Mouse (Mus musculus) midbrain, embryonic 11.5 days (tissue): Measurements from ENCODE around the gene Trmt44. TPM values are rescaled to one million over a fixed set of nuclear protein-coding genes. Genes with fewer than 3 reads are reported as not detected.
"Not testable (repeated sequence)": the region's sequence is repeated elsewhere in the genome, so short reads cannot be mapped to it uniquely, and the experiment has no call there.

Experiments
- ATAC-seq: fragments of 200-750 bp; cut with Nextera tagmentation; 2 replicates; pipeline ENCODE4 v1.8.0; 2017; ENCODE audit warnings: moderate TSS enrichment, moderate library complexity; ENCODE audit not compliant: low FRiP score
- DNase-seq: peaks from one replicate; pipeline ENCODE4 v3.0.0; 2015; ENCODE audit warnings: low spot score; ENCODE audit errors: missing footprints
- H3K27ac ChIP-seq: fragments of 300-500 bp; sonication (generic); 2 replicates; pipeline ENCODE4 v1.5.1; 2014; ENCODE audit warnings: low read depth, low read length
- H3K27me3 ChIP-seq: fragments of 300-500 bp; sonication (generic); 2 replicates; pipeline ENCODE4 v1.6.1; 2014; ENCODE audit warnings: mild to moderate bottlenecking, low read length, moderate library complexity, mixed read lengths; ENCODE audit not compliant: control insufficient read depth, insufficient read depth
- H3K36me3 ChIP-seq: fragments of 300-500 bp; sonication (generic); 2 replicates; pipeline ENCODE4 v1.6.1; 2014; ENCODE audit warnings: mild to moderate bottlenecking, low read length, moderate library complexity, mixed read lengths; ENCODE audit not compliant: control insufficient read depth, insufficient read depth
- H3K4me1 ChIP-seq: fragments of 300-500 bp; sonication (generic); 2 replicates; pipeline ENCODE4 v1.6.1; 2014; ENCODE audit warnings: low read length; ENCODE audit not compliant: control insufficient read depth, insufficient read depth
- H3K4me2 ChIP-seq: fragments of 300-500 bp; sonication (generic); 2 replicates; pipeline ENCODE4 v1.6.1; 2014; ENCODE audit warnings: mild to moderate bottlenecking, moderate library complexity
- H3K4me3 ChIP-seq: fragments of 300-500 bp; sonication (generic); 2 replicates; pipeline ENCODE4 v1.5.1; 2014; ENCODE audit warnings: low read depth, low read length
- H3K9ac ChIP-seq: fragments of 300-500 bp; sonication (generic); 2 replicates; pipeline ENCODE4 v1.6.1; 2014; ENCODE audit warnings: low read length
- H3K9me3 ChIP-seq: fragments of 300-500 bp; sonication (generic); 2 replicates; pipeline ENCODE4 v1.6.1; 2016; ENCODE audit warnings: low read length; ENCODE audit not compliant: control insufficient read depth
- WGBS: fragments of 180-500 bp; shearing (Covaris S2); extraction: QIAGEN DNeasy Blood & Tissue Kit; methylation state at CpG from one replicate; pipeline ENCODE4 v1.1.7; 2014; 5-methylcytosine and 5-hydroxymethylcytosine counted together
- polyA plus RNA-seq: library from polyadenylated mRNA; unstranded; fragments of >200 nt; fragmentation: Nextera tagmentation; extraction: Ambion mirVana; gene quantifications from 2 replicates; pipeline ENCODE4 v1.2.1, GENCODE M21; 2014

The Trmt44 gene
- polyA plus RNA-seq, 1 experiment from 2014 or later, result 9.3 TPM

DNA sequence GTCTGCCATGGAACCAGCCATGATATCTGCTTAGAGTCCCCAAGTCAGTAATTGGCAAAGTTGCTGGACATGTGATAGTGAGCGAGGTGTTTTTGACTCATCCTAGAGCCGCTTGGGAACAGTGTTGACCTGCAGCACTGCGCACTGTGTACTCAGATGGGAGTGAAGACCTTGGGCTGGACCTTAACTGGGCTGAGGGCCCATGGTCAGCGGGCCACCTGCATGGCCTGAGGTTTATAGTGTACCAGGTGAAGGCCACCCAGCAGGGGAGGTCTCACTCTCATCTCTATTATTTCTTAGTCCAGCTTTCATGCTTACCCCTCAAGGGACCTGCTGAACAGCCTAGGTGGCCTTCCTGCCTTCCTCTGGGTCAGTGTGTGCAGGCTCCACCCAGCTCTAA, 19.9 kb upstream of the Trmt44 start:
- ATAC-seq (no peak), DNase-seq (no peak)
- Histone ChIP-seq H3K9ac (no peak overlapping the region), H3K4me2 (no peak overlapping the region), H3K27me3 (no peaks in the 10 kb centered on the region), H3K27ac (no peak overlapping the region), H3K36me3 (peaks cover 14% of the 10 kb centered on the region), H3K9me3 (0 out of 2 replicates have a peak, but pooled peaks cover 2% of the 10 kb centered on the region), H3K4me1 (no peaks in the 10 kb centered on the region), H3K4me3 (no peak overlapping the region)
- 87% methylated on average over 4 of the region's 4 CpGs for WGBS

DNA sequence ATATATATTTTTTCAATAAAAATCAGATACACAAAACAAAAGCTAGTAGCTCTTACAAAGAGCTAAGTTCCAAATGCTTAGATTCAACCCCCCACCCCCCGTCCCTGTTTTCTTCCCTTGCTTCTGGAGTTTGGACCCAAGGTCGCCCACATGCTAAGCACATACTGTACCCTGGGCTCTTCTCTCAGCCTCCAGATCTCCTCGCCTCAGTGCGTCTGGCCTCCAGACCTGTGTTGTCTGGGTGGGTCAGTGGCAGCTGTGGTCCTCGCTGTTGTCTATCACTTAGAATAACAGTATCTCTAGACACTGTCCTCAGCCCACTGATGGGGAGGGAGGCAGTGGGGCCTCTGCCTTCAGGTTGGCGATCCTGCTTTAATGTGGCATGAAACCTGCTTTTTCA, 18.4 kb upstream of the Trmt44 start:
- H3K36me3 ChIP-seq, result peaks cover 17% of the 10 kb centered on the region
- no peaks in the 10 kb centered on the region for H3K4me1 ChIP-seq
- H3K4me2 ChIP-seq, result no peak overlapping the region
- no peak overlapping the region for H3K9ac ChIP-seq
- 0 out of 2 replicates have a peak, but pooled peaks cover 2% of the 10 kb centered on the region for H3K9me3 ChIP-seq
- DNase-seq (no peak), ATAC-seq (no peak)
- WGBS, result 86% methylated on average over 6 of the region's 6 CpGs
- H3K27me3 ChIP-seq, result no peaks in the 10 kb centered on the region
- H3K27ac ChIP-seq, result no peak overlapping the region
- H3K4me3 ChIP-seq, result no peak overlapping the region

DNA sequence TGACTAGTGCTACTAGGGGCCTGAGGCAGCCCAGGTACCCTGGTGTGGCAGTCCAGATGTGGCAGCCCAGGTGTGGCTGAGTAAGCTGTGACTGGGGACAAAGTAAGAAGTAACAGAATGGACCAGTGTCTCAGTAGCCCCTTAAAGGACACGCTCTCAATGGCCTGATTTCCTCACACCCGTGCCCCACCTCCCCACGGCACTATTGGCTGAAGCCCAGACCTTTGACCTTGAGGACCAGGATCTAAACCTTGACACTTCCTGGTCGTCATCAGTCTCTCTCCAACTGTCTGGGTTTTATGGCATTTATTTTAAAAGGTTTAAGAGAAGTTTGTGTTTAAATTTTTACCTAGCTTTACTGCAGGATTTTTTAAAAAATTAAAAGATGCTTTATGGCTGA, 18.0 kb upstream of the Trmt44 start:
- 74% methylated on average over 4 of the region's 4 CpGs for WGBS
- H3K9ac ChIP-seq, result no peak overlapping the region
- no peak overlapping the region for H3K27ac ChIP-seq
- H3K4me2 ChIP-seq, result no peak overlapping the region
- ATAC-seq, result no peak
- no peaks in the 10 kb centered on the region for H3K4me1 ChIP-seq
- H3K4me3 ChIP-seq, result no peak overlapping the region
- DNase-seq, result no peak
- peaks cover 17% of the 10 kb centered on the region for H3K36me3 ChIP-seq
- 0 out of 2 replicates have a peak, but pooled peaks cover 2% of the 10 kb centered on the region for H3K9me3 ChIP-seq
- no peaks in the 10 kb centered on the region for H3K27me3 ChIP-seq

DNA sequence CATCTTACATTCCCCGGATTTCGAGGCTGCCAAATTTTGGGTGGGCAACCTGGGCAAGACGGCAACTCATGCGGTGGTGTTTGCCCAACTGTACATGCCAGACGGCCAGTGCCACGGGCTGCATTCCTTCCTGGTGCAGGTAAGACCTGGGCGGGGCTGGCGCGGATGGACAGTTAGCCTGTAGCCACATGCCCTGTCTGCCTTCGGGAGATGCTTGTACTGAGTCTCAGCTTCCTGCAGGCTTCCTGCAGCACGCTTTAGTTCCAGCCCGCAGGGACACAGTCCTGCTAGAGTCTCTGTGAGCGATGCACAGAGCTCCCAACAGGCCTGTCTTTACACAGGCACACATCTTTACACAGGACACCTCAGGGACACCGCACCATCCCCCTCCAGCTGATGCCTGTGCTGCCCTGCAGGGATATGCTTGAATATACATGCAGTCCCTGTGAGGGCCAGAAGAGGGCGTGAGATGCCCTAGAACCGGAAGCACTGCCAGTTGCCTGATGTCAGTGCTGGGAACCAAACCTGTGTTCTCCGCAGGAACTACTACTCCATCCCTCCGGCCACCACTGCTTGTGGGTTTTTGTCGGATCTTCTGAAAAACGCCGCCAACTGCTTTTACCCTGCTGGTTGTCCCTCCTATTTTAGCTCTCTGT, 17.3 kb upstream of the Trmt44 start:
- 83% methylated on average over 21 of the region's 21 CpGs for WGBS
- ATAC-seq (no peak), DNase-seq (no peak)
- Histone ChIP-seq H3K4me1 (no peaks in the 10 kb centered on the region), H3K4me3 (no peak overlapping the region), H3K36me3 (peaks cover 17% of the 10 kb centered on the region), H3K27me3 (no peaks in the 10 kb centered on the region), H3K9me3 (0 out of 2 replicates have a peak, but pooled peaks cover 2% of the 10 kb centered on the region), H3K4me2 (no peak overlapping the region), H3K27ac (no peak overlapping the region), H3K9ac (no peak overlapping the region)

DNA sequence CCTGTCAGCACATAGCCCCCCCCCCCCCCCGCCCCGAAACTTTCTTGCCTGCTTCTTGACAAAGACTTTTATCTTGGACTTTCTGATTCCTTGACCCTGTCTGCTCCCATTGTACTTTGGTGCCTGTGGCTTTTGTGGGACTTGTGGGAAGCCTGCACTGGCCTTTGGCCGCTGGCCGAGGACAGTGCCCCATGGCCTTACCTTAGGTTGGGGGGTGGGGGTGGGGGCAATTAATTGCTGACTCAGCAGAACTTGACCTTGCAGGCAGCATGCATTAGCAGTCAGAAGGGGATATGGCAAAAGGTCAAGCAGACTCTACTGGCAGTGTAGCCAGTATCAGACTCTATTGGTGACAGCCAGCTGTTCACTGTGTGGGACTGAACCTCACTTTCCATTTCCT, 16.6 kb upstream of the Trmt44 start:
- no peak for DNase-seq
- ATAC-seq, result no peak
- H3K9ac ChIP-seq, result no peak overlapping the region
- no peak overlapping the region for H3K27ac ChIP-seq
- 94% methylated on average over 4 of the region's 4 CpGs for WGBS
- no peak overlapping the region for H3K4me3 ChIP-seq
- H3K36me3 ChIP-seq, result peaks cover 17% of the 10 kb centered on the region
- no peaks in the 10 kb centered on the region for H3K4me1 ChIP-seq
- H3K9me3 ChIP-seq, result 0 out of 2 replicates have a peak, but pooled peaks cover 2% of the 10 kb centered on the region
- no peak overlapping the region for H3K4me2 ChIP-seq
- H3K27me3 ChIP-seq, result no peaks in the 10 kb centered on the region

DNA sequence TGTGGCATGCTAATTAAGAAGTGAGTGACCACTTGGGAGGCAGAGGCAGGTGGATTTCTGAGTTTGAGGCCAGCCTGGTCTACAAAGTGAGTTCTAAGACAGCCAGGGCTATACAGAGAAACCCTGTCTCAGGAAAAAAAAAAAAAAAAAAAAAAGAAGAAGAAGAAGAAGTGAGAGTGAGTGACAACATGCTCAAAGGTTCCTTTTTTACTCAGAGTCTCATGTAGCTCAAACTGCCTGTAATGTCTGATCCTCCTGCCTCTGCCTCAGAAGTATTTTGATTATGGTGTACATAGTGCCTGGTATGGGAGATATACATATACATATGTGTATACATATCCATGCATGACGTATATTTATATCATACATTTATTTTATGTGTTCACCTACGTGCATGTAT, 9.4 kb upstream of the Trmt44 start:
- not testable (repeated sequence) for H3K27me3 ChIP-seq, H3K27ac ChIP-seq, H3K4me2 ChIP-seq, H3K9me3 ChIP-seq, H3K9ac ChIP-seq, H3K4me3 ChIP-seq, H3K4me1 ChIP-seq, H3K36me3 ChIP-seq, ATAC-seq, DNase-seq
- 78% methylated on average over 2 of the region's 2 CpGs for WGBS

DNA sequence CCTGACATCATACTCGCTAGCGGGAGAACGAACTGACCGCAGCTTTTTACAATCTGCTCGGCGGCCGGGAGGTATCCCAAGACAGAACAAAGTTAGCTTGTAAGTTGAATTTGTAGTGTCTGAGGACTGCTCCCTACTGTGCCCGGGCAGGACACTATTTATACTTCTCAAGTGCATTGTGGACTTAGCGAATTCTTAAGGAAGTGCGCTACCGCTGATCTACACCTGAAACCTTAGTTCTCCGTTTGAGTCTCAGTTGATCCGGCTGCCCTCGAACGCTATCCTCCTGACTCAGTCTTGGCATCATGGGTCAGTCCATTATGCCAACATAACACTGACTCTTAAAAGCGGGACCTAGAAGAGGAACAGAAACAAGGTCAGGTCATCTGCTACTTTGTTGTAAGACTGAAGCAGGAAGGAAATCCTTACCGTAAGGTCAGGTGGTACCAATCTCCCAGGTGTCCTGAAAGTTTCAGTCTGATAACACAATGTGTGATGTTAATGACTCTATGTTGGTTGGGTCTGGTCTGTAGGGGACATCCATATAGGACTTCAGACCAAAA, 8.4 kb upstream of the Trmt44 start:
- Histone ChIP-seq H3K4me1 (peaks cover 9% of the 10 kb centered on the region; the same call in 1 of the 2 replicates), H3K9me3 (no peaks in the 10 kb centered on the region), H3K4me2 (peak overlapping the region; percentile 79), H3K36me3 (no peaks in the 10 kb centered on the region), H3K27me3 (no peaks in the 10 kb centered on the region), H3K27ac (no peak overlapping the region), H3K4me3 (peak overlapping the region; percentile 61), H3K9ac (peak overlapping the region; percentile 72)
- ATAC-seq (no peak), DNase-seq (no peak)
- WGBS, result 5% methylated on average over 17 of the region's 17 CpGs

DNA sequence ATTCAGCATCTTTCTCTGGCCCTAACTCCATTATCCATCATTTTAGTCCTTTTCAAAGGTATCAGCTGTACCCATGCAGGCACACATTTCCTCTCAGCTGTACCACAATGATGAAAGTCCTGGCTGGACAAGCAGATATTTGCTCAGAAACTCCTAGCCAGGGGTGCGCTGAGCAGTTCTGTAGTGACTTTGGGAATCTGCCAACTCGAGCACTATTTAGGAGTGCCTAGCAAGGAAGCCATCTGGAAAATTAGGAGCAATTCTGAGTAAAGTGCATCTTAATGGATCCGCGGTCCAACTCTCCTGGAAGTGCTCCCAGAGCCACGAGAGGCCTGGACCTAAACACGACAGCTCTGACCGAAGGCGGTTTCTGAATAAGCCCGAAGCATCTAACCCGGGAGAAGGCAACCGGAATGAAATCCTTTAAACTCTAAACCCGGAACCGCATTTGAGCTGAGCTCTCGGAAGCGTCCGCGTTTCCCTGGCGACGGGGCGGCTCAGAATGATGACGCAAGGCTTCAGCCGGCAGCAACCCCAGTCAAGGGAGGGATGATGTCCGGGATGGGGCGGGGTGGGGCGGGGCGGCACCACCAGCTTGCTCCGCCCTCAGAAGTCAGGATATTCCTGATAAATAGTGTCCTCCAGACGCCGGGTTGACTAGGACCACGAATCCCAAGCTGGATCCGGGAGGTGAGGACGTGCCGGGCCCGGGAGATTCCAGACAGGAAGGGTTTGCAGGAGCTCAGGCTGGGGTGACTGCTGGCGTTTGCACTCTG, 7.8 kb upstream of the Trmt44 start, which contains the start of gene Acox3:
Acox3 (plus strand) TSS at position 596 of the 776 bp plus-strand sequence.
- H3K4me1 ChIP-seq, result peaks cover 9% of the 10 kb centered on the region; the same call in 1 of the 2 replicates
- no peaks in the 10 kb centered on the region for H3K27me3 ChIP-seq
- under 1% methylated on average over 35 of the region's 35 CpGs for WGBS
- DNase-seq, result peak; percentile 99
- peak within 1 kb of the TSS; percentile 61 for H3K4me3 ChIP-seq
- peak; percentile 96 for ATAC-seq
- no peaks in the 10 kb centered on the region for H3K36me3 ChIP-seq
- H3K4me2 ChIP-seq, result peak within 1 kb of the TSS; percentile 79
- peak within 1 kb of the TSS; percentile 72 for H3K9ac ChIP-seq
- H3K9me3 ChIP-seq, result no peaks in the 10 kb centered on the region
- no peak within 1 kb of the TSS for H3K27ac ChIP-seq
